Mouse (Mus musculus) adrenal gland, adult 8-10 months (tissue): ENCODE data around the gene Msgn1. TPM values are rescaled to one million over a fixed set of nuclear protein-coding genes. Genes with fewer than 3 reads are reported as not detected.

Experiments used
- DNase-seq: peaks from one replicate; pipeline ENCODE4 v3.0.0; 2022
- total RNA-seq, 4 experiments: library from RNA; stranded (reverse); gene quantifications; 2 replicates each; pipeline ENCODE4 v1.2.4; 2022

Msgn1 gene
- not detected for total RNA-seq

GRCm38 (mm10) chr12:11208872-11209271, at the start of gene Msgn1:
TSS of gene Msgn1 (minus strand) at chr12:11208972.
- no peak for DNase-seq

DNA sequence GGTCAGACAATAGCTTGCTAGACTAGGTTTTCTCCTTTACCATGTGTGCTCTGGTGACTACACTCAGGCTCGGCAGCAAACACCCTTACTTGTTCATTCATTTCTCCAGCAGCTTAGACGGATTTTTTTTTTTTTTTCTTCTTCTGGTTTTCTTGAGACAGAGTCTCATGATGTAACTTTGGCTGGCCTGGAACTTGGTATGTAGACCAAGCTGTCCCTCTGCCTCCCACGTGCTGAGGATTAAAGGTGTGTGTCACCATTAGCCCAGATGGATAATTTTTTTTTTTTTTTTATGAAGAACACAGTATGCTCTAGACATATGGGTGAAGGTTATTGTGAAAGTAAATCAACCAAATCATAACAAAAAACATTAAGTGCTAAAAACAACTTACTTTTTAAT, 41.5 kb upstream of the Msgn1 start:
- no peak for DNase-seq

- no peak for DNase-seq
Observed at GRCm38 (mm10) chr12:11247460-11247859, 38.7 kb upstream of the Msgn1 start.

GRCm38 (mm10) chr12:11235996-11236395, 27.2 kb upstream of the Msgn1 start:
- DNase-seq = no peak

DNA sequence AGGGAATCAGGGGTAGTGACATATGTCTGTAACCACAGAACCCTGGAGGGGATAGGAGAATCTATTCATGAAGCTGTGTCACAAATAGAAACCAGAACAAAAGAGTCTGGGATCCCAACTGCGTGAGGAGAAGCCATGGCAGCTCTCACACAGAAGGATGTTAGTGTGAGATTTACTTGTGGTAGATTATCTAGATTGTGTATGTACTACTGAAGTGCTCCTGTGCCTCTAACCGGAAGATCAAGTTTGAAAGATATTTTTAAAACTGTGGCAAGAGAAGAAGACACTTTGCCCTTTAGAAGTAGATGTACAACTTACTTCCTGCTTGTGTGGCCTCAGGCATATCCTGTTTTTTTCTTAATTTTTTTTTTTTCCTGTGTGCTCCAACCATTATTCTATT, 21.5 kb upstream of the Msgn1 start:
- no peak for DNase-seq

DNA sequence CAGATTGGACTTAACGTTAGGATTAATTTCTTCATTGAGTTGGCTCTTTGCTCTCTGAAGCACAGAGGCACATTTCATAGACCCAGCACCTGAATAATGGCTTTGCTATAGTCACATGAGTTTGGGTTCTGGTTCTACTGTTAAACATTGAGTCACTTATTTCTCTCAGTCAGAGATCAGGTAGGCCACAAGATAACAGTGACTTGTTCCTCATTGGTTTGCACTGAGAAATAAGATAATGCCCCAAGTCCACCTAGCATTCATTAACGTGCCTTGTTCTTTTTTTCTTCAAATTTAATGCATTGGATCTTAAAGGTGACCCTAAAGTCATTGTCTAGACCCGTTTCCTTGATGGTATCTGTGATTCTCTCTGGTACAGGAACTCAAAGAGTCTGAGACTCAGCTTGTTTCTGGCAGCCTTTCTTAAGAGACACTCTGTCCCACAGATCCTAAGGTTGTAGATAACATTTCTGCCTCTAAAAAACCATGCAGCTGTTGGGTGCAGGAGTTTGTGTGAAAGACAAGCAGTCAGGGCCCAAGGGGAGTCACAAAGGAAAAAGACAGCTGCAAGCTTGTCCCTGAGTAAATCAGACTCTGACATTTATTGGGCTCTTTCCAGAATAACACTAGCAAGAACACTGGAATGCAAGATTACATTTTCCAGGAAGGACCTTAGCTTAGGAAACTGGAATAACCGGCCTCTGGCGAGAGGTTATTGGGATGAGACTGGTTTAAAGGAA, 17.9 kb upstream of the Msgn1 start:
- no peak for DNase-seq

DNA sequence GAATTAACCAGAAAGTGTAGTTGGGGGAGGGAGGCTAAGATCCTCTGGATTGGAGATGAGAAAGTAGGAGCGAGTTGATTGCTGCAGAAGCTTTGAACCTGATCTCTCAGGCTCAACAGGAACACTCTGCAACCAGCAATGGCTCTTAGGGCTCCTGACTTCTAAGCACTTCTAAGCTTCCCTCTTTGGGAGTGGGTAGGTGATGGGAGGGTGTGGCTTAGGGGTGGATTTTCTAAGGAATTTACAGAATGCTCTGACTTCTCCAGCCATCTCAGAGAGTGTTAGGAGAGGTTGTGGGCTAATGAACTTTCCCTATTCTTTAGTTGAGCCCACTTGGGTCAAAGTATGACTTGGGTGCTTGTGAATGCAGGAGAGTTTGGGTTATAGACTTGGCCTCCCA, 17.4 kb upstream of the Msgn1 start:
- DNase-seq = no peak

GRCm38 (mm10) chr12:11224722-11225121, 15.9 kb upstream of the Msgn1 start:
- DNase-seq = no peak

DNA sequence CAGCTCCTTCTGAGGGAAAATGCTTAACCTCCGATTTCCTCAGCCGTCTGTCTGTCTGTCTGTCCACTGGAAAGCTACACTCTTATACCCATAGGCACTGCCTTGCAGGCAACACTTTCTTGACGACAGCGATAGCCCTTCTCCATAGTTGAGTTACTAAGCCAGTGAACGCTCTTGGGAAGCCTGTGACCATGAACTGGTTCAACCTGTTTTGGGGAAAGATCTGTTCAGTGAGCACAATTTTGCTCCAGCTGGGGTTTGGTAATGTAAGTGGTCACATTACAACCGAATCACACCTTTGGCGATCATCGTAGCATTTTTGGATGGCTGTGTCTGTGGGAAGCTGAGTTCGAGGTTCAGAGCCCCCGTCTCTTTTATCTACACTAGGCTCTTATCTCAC, 14.3 kb upstream of the Msgn1 start:
- DNase-seq = no peak

DNA sequence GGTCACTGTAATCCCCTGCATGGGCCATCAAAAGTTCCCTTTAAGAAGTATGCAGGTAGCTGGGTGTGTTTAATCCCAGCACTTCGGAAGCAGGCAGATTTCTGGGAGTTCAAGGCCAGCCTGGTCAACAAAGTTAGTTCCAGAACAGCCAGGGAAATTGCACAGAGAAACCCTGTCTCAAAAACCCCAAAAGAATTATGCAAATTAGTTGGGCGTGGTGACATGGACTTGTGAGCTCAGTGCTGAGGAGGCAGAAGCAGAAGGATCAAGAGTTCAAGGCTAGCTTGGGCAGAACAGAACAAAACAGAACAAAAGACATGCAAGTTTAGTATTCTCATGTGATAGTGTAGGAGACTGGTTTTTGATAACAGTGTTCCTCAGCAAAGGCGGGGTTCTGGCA, 13.8 kb upstream of the Msgn1 start:
- DNase-seq = no peak

GRCm38 (mm10) chr12:11221524-11222330, 13.0 kb upstream of the Msgn1 start:
- DNase-seq = no peak

GRCm38 (mm10) chr12:11217726-11218250, 9.0 kb upstream of the Msgn1 start:
- no peak for DNase-seq

DNA sequence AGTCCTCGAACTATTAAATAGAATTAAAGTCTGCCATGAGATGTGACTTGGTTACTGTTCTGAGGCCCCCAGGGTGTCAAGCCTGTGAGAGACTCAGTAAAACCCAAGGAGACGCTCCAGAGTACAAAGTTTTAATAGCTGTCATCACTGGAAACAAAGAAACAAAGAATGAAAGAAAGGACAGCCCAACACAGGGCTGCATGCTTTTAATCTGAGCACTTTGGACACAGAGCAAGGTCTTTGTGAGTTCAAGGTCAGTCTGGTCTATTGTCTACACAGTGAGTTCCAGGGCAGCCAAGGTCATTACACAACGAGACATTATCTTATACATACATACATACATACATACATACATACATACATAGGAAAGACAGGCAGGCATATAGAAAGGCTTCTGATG, 7.7 kb upstream of the Msgn1 start:
- no peak for DNase-seq

GRCm38 (mm10) chr12:11215555-11215954, 6.8 kb upstream of the Msgn1 start:
- no peak for DNase-seq

DNA sequence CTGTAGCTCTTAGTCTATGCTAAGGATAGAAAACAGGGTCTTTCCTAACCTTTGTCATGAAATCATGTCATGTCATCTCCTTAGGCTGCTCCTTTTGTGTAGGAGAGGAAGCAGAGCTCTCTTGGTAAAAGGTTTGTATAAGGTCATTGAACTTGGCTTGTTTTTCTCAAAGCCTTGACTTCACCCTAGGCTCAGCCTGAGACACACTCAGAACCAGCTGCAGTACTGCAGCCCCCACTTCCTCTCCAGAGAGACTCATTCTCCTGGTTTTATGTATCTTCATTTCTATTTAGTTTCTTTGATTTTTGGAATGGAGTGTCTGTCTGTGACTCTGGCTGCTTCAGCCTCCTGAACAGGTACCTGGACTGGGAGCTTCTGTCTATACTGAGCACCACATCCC, 6.0 kb upstream of the Msgn1 start:
- no peak for DNase-seq

- DNase-seq = no peak
Observed at GRCm38 (mm10) chr12:11212881-11213280, 4.1 kb upstream of the Msgn1 start.

DNA sequence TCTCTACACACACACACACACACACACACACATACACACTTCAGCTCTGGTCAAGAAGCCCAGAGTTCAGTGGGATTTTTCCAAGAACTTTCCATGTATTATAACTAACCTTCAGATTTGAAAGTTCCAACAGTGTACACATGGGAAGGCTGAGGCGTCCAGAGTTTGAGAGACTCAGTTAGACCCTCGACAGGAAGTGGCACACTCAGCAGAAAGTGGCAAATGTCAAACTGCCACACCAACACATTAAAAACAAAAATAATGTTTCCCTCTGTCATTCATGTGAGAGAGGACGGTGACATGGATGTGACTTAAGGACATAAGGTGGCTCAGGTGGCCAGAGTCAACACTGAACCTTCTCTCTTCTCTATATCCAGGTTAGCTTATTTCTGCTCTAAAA, 1.6 kb upstream of the Msgn1 start:
- DNase-seq = no peak

- DNase-seq = no peak
Observed at GRCm38 (mm10) chr12:11209636-11210035, 864 bp upstream of the Msgn1 start.

- DNase-seq = no peak
Observed at GRCm38 (mm10) chr12:11206321-11206720, 2.5 kb downstream of the Msgn1 start.

GRCm38 (mm10) chr12:11203694-11204665, 4.8 kb downstream of the Msgn1 start:
- peak; percentile 29 for DNase-seq

- no peak for DNase-seq
Observed at GRCm38 (mm10) chr12:11202476-11202875, 6.3 kb downstream of the Msgn1 start.

DNA sequence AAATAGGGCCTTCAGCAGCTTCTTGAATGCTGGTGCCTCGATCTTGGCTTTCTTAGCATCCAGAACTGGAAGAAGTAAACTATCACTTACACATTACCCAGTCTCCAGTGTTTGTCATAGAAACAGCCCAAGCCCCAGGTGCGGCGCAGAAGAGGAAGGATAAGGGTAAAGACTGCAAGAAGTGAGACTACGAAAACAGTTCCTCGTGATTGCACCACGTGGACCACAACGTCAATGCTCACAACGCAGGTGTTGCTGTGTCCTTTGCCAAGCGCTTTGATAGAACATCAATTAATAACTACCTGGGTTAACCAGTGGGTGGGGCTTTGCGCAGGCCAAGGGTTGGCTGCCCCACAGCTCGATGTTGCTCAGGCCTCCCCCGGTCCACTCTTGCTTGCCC, 8.1 kb downstream of the Msgn1 start:
- DNase-seq = no peak

DNA sequence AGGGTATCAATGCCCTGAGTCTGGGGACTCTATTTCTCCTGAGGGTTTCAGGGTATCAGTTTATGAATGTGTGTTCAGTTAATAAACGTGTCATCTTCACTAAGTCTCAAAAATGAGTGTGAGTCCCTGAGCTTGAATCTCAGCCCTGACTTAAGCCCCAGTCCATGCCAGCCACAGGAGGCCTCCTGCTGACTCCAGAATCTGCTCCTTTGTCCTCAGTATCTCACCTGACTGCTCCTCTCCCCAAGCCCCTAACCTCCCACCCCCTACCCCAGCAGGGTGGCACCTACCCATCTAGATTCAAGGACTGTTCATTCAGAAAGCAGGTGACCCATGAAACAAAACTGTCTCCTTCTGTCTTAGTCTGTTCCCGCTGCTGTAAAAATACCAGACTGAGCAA, 10.2 kb downstream of the Msgn1 start:
- no peak for DNase-seq
